Mouse (Mus musculus): ENCODE results near the gene Gtf3c5. TPM values are rescaled to one million over a fixed set of nuclear protein-coding genes. Genes with fewer than 3 reads are reported as not detected.

Gene Gtf3c5
- polyA plus RNA-seq, 1 experiment = 14.5 TPM

GRCm38 (mm10) chr2:28533901-28534435 is 49.6 kb downstream of the Gtf3c5 start:
- peaks cover 5% of the 10 kb centered on the region for H3K4me1 ChIP-seq (ENCODE audit: control insufficient read depth, insufficient read depth, low read length)
- WGBS = 60% methylated on average over 7 of the region's 7 CpGs

DNA sequence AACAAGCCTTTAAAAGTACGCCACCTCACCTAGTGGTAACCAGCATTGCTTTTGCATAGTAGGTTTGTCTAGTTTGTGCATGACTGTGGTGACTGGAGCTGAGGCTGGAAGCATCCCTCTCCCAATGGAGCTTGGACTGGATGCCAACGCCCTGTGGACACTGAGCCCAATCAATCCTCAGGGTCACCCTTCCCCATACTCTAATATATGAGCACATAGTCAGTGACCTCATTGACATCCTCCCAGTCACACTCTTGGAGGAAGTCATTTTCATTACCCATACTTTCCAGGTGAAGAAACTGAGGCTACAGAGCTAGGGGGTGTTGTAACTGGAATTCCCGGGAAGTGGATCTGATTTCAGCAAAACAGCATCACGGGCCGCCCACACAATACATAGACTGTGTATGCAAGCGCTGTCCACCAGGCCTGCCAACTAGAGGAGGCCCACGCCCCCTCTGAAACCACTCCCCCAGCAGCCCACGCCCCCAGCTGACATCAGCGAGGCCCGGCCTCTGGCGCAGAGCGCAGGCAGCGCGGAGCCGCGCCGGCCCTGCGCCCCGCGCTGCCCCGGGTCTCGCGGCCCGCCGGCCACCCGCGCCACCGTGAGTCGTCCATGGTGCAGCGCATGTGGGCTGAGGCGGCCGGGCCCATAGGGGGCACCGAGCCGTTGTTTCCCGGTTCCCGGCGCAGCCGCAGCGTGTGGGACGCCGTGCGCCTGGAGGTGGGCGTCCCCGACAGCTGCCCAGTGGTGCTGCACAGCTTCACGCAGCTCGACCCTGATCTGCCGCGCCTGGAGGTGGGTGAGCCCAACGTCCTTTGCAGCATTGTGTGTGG is 50.4 kb downstream of the Gtf3c5 start:
- peak overlapping the region; percentile 17; the same call in 1 of the 2 replicates for H3K27ac ChIP-seq (ENCODE audit: control insufficient read depth, insufficient read depth, low read depth, low read length, poor library complexity)
- peak; percentile 35; the same call in 1 of the 2 replicates for TF ChIP-seq POLR2A (IDR thresholded peaks at IDR 0.05; ENCODE audit: borderline replicate concordance, control insufficient read depth, low read depth, low read length)
- TF ChIP-seq CTCF (IDR thresholded peaks at IDR 0.05; ENCODE audit: control insufficient read depth, insufficient read depth, low read length) = no peak
- WGBS = 3% methylated on average over 49 of the region's 49 CpGs
- H3K4me1 ChIP-seq (ENCODE audit: control insufficient read depth, insufficient read depth, low read length) = peaks cover 5% of the 10 kb centered on the region
- H3K4me3 ChIP-seq (replicated peaks; ENCODE audit: control insufficient read depth, low read depth, low read length) = peak overlapping the region; percentile 10

More at GRCm38 (mm10) chr2:28533901-28534435, 49.6 kb downstream of the Gtf3c5 start:
- no peak overlapping the region for H3K27ac ChIP-seq (ENCODE audit: control insufficient read depth, insufficient read depth, low read depth, low read length, poor library complexity)
- TF ChIP-seq POLR2A (IDR thresholded peaks at IDR 0.05; ENCODE audit: borderline replicate concordance, control insufficient read depth, low read depth, low read length) = no peak
- no peak for TF ChIP-seq CTCF (IDR thresholded peaks at IDR 0.05; ENCODE audit: control insufficient read depth, insufficient read depth, low read length)
- H3K4me3 ChIP-seq (replicated peaks; ENCODE audit: control insufficient read depth, low read depth, low read length) = no peak overlapping the region

DNA sequence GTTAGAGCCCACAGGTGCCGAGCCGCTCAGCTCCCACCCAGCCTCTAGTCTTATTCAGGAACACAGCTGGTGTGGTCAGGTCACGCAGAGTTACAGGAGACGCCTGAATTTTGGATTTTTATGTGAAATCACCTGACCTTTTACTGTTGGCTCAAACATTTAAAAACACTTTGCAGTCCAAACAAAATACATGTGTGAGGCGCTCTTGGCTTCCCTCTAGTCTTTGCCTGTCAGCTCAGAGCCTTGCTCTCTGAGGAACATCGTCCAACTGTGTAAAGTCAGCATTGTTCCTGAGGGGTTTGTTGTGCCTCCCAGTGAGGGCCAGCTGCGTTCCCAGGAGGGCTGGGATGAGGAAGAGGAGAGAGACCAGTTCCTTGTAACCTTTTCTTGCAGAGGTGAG is 53.2 kb downstream of the Gtf3c5 start:
- Histone ChIP-seq H3K27ac (ENCODE audit: control insufficient read depth, insufficient read depth, low read depth, low read length, poor library complexity) (no peak overlapping the region), H3K4me1 (ENCODE audit: control insufficient read depth, insufficient read depth, low read length) (peaks cover 7% of the 10 kb centered on the region), H3K4me3 (replicated peaks; ENCODE audit: control insufficient read depth, low read depth, low read length) (no peak overlapping the region)
- WGBS = 79% methylated on average over 7 of the region's 7 CpGs
- TF ChIP-seq POLR2A (IDR thresholded peaks at IDR 0.05; ENCODE audit: borderline replicate concordance, control insufficient read depth, low read depth, low read length) (no peak), CTCF (IDR thresholded peaks at IDR 0.05; ENCODE audit: control insufficient read depth, insufficient read depth, low read length) (no peak)

DNA sequence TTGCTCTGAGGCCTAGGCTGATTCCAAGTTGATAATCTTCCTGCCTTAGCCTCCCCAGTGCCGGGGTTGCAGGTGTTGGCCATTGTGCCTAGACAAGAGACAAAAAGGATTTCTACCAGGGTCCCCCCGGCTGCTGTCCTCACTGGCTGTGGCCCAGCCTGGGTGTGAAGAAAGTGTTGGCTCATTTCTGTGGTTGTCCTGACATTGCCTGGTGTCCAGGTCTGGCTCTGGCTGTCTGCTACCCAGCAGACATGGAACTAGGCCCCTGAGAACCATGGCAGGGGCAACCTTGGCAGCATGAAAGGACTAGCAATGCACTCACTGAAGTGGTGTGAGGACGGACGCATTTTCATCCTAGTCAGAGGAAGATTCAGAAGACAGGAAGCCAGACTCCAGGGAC is 53.7 kb downstream of the Gtf3c5 start:
- Histone ChIP-seq H3K27ac (ENCODE audit: control insufficient read depth, insufficient read depth, low read depth, low read length, poor library complexity) (no peak overlapping the region), H3K4me1 (ENCODE audit: control insufficient read depth, insufficient read depth, low read length) (peaks cover 7% of the 10 kb centered on the region), H3K4me3 (replicated peaks; ENCODE audit: control insufficient read depth, low read depth, low read length) (no peak overlapping the region)
- 86% methylated on average over 4 of the region's 4 CpGs for WGBS
- TF ChIP-seq CTCF (IDR thresholded peaks at IDR 0.05; ENCODE audit: control insufficient read depth, insufficient read depth, low read length) (no peak), POLR2A (IDR thresholded peaks at IDR 0.05; ENCODE audit: borderline replicate concordance, control insufficient read depth, low read depth, low read length) (no peak)

GRCm38 (mm10) chr2:28528354-28528730 is 55.2 kb downstream of the Gtf3c5 start:
- no peak overlapping the region for H3K27ac ChIP-seq (ENCODE audit: control insufficient read depth, insufficient read depth, low read depth, low read length, poor library complexity)
- WGBS = 83% methylated on average over 7 of the region's 7 CpGs
- no peak overlapping the region for H3K4me3 ChIP-seq (replicated peaks; ENCODE audit: control insufficient read depth, low read depth, low read length)
- H3K4me1 ChIP-seq (ENCODE audit: control insufficient read depth, insufficient read depth, low read length) = peaks cover 8% of the 10 kb centered on the region
- TF ChIP-seq POLR2A (IDR thresholded peaks at IDR 0.05; ENCODE audit: borderline replicate concordance, control insufficient read depth, low read depth, low read length) (no peak), CTCF (IDR thresholded peaks at IDR 0.05; ENCODE audit: control insufficient read depth, insufficient read depth, low read length) (no peak)

- TF ChIP-seq POLR2A (IDR thresholded peaks at IDR 0.05; ENCODE audit: borderline replicate concordance, control insufficient read depth, low read depth, low read length) (no peak), CTCF (IDR thresholded peaks at IDR 0.05; ENCODE audit: control insufficient read depth, insufficient read depth, low read length) (no peak)
- WGBS = 84% methylated on average over 20 of the region's 20 CpGs
- H3K4me1 ChIP-seq (ENCODE audit: control insufficient read depth, insufficient read depth, low read length) = peaks cover 6% of the 10 kb centered on the region
Observed at GRCm38 (mm10) chr2:28527436-28528353, 55.9 kb downstream of the Gtf3c5 start.

GRCm38 (mm10) chr2:28525943-28526876 is 57.3 kb downstream of the Gtf3c5 start:
- H3K27ac ChIP-seq (ENCODE audit: control insufficient read depth, insufficient read depth, low read depth, low read length, poor library complexity) = peak overlapping the region; percentile 68

More at GRCm38 (mm10) chr2:28527436-28528353, 55.9 kb downstream of the Gtf3c5 start:
- H3K4me3 ChIP-seq (replicated peaks; ENCODE audit: control insufficient read depth, low read depth, low read length) = no peak overlapping the region
- H3K27ac ChIP-seq (ENCODE audit: control insufficient read depth, insufficient read depth, low read depth, low read length, poor library complexity) = no peak overlapping the region

More at GRCm38 (mm10) chr2:28525943-28526876, 57.3 kb downstream of the Gtf3c5 start:
- TF ChIP-seq POLR2A (IDR thresholded peaks at IDR 0.05; ENCODE audit: borderline replicate concordance, control insufficient read depth, low read depth, low read length) (peak; percentile 25; the same call in 1 of the 2 replicates), CTCF (IDR thresholded peaks at IDR 0.05; ENCODE audit: control insufficient read depth, insufficient read depth, low read length) (peak; percentile 41; the same call in 1 of the 2 replicates)
- 8% methylated on average over 12 of the region's 12 CpGs for WGBS
- Histone ChIP-seq H3K4me3 (replicated peaks; ENCODE audit: control insufficient read depth, low read depth, low read length) (no peak overlapping the region), H3K4me1 (ENCODE audit: control insufficient read depth, insufficient read depth, low read length) (peaks cover 6% of the 10 kb centered on the region)
